Mouse (Mus musculus): Measurements from ENCODE around the gene Blcap. TPM values are rescaled to one million over a fixed set of nuclear protein-coding genes. Genes with fewer than 3 reads are reported as not detected.

Gene Blcap
- polyA plus RNA-seq (2012; fragmentation: generic; extraction: Trizol): 27.1 TPM

DNA sequence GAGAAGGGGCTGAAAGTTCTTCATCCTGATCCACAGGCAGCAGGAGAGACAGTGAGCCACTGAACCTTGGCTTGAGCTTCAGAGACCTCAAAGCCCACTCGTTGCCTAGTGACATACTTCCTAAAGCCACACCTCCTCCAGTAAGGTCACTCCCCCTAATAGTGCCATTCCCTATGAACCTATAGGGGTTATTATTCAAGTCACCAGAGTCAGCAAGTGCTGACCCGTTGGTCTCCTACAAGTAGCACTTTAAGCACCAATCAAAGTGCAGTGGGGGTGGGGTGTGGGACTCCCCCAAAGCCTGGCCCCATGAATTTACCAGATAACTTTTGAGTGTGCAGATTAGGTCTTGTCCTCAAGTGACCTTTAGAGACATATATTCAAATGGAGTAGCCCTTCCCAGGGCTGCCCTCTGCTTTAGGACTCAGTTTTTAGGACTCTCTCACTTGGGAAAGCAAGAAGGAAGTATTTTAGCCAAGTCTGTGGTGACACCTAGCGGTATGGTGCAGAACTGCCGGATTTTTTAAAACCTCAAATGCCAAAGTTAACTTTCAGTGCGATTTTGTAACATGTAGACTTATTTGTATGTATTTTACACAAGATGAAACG, at the start of gene Blcap:
TSS of gene Blcap (minus strand) at position 51 of the 609 bp plus-strand sequence.
- Histone ChIP-seq H3K79me2 (ENCODE audit: control insufficient read depth, insufficient read depth) (no peaks in the 10 kb centered on the region), H3K4me3 (no peak within 1 kb of the TSS), H3K36me3 (ENCODE audit: control insufficient read depth, insufficient read depth) (no peaks in the 10 kb centered on the region), H3K27me3 (ENCODE audit: control insufficient read depth, insufficient read depth, insufficient read length) (peaks cover 5% of the 10 kb centered on the region), H3ac (ENCODE audit: control insufficient read depth, insufficient read length) (no peak within 1 kb of the TSS), H3K4me2 (ENCODE audit: low read depth) (no peak within 1 kb of the TSS)
- TF ChIP-seq MAX (IDR thresholded peaks at IDR 0.05; ENCODE audit: low read depth): no peak
- no peak for TF ChIP-seq CEBPB (IDR thresholded peaks at IDR 0.05; ENCODE audit: insufficient read depth, poor library complexity, severe bottlenecking)
- TF ChIP-seq REST (IDR thresholded peaks at IDR 0.05; ENCODE audit: insufficient read depth, insufficient read length): no peak
- no peak for TF ChIP-seq POLR2A (IDR thresholded peaks at IDR 0.05; ENCODE audit: insufficient read length, low read depth)
- TF ChIP-seq MYOG (IDR thresholded peaks at IDR 0.05; ENCODE audit: control insufficient read depth in 1 of 3, insufficient read depth in 1 of 3, insufficient read length in 2 of 3, low read depth in 2 of 3): no peak
- no peak for TF ChIP-seq SRF (IDR thresholded peaks at IDR 0.05; ENCODE audit: control insufficient read depth, insufficient read length, low read depth)

DNA sequence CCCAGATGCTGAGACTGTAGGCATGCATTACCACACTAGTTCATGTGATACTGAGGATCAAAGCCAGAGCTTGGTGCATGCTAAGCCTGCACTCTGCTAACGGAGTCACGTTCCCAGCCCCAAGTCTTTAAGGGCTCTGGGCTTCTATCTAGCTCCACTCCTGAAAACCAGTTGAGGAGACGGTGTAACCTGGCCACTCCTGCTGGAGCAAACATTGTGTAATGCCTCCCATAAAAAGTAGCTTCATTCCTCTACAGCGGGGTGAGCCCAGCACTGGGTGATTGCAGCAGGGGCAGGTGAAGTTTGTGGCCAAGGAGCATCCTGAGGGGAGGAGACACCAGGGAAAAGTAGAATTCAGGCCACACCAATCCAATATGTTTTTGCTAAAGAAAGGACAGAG, 47.3 kb upstream of the Blcap start:
- no peaks in the 10 kb centered on the region for H3K79me2 ChIP-seq (ENCODE audit: control insufficient read depth, insufficient read depth)
- H3ac ChIP-seq (ENCODE audit: control insufficient read depth, insufficient read length): no peak overlapping the region
- H3K36me3 ChIP-seq (ENCODE audit: control insufficient read depth, insufficient read depth): no peaks in the 10 kb centered on the region
- TF ChIP-seq CEBPB (IDR thresholded peaks at IDR 0.05; ENCODE audit: insufficient read depth, poor library complexity, severe bottlenecking) (no peak), SRF (IDR thresholded peaks at IDR 0.05; ENCODE audit: control insufficient read depth, insufficient read length, low read depth) (no peak), REST (IDR thresholded peaks at IDR 0.05; ENCODE audit: insufficient read depth, insufficient read length) (no peak), MYOD1 (IDR thresholded peaks at IDR 0.05; ENCODE audit: control insufficient read depth in 1 of 3, insufficient read length in 2 of 3, low read depth in 2 of 3) (no peak), MAX (IDR thresholded peaks at IDR 0.05; ENCODE audit: low read depth) (no peak), POLR2AphosphoS2 (IDR thresholded peaks at IDR 0.05; ENCODE audit: insufficient read length, low read depth) (no peak), TCF12 (IDR thresholded peaks at IDR 0.05; ENCODE audit: insufficient read depth, poor library complexity, severe bottlenecking) (no peak), MYOG (IDR thresholded peaks at IDR 0.05; ENCODE audit: control insufficient read depth in 1 of 3, insufficient read depth in 1 of 3, insufficient read length in 2 of 3, low read depth in 2 of 3) (no peak), POLR2A (IDR thresholded peaks at IDR 0.05; ENCODE audit: insufficient read length, low read depth) (no peak), E2F4 (IDR thresholded peaks at IDR 0.05; ENCODE audit: insufficient read depth) (no peak), USF1 (IDR thresholded peaks at IDR 0.05; ENCODE audit: low read depth) (no peak), TCF3 (IDR thresholded peaks at IDR 0.05; ENCODE audit: insufficient read length, low read depth) (no peak)
- no peak overlapping the region for H3K4me2 ChIP-seq (ENCODE audit: low read depth)
- H3K4me3 ChIP-seq: no peak overlapping the region
- peaks cover 38% of the 10 kb centered on the region for H3K27me3 ChIP-seq (ENCODE audit: control insufficient read depth, insufficient read depth, insufficient read length)

DNA sequence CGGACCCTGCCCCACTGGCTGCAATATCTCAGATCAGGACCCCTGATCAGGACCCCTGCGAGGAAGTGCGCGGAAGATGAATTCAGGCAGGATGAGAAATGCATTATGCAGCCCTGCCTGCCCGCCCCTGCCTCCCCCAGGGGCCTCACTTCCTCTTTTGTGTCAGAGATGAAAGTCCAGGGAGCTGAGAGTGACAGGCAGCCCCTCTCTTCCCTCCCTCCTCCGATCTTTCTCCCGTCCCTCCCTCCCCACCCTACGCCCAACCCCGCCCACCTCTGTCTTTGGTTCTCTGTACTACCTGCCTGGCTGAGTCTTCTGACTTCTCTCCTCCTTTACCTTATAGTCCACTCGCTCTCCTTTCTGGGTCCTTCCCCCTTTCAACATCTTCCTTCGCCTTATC, 42.9 kb upstream of the Blcap start:
- Histone ChIP-seq H3K79me2 (ENCODE audit: control insufficient read depth, insufficient read depth) (no peaks in the 10 kb centered on the region), H3K4me3 (no peak overlapping the region), H3K4me2 (ENCODE audit: low read depth) (no peak overlapping the region), H3K36me3 (ENCODE audit: control insufficient read depth, insufficient read depth) (no peaks in the 10 kb centered on the region), H3K27me3 (ENCODE audit: control insufficient read depth, insufficient read depth, insufficient read length) (peaks cover 44% of the 10 kb centered on the region), H3ac (ENCODE audit: control insufficient read depth, insufficient read length) (no peak overlapping the region)
- TF ChIP-seq POLR2A (IDR thresholded peaks at IDR 0.05; ENCODE audit: insufficient read length, low read depth) (no peak), REST (IDR thresholded peaks at IDR 0.05; ENCODE audit: insufficient read depth, insufficient read length) (no peak), E2F4 (IDR thresholded peaks at IDR 0.05; ENCODE audit: insufficient read depth) (no peak), MAX (IDR thresholded peaks at IDR 0.05; ENCODE audit: low read depth) (no peak), TCF12 (IDR thresholded peaks at IDR 0.05; ENCODE audit: insufficient read depth, poor library complexity, severe bottlenecking) (no peak), CEBPB (IDR thresholded peaks at IDR 0.05; ENCODE audit: insufficient read depth, poor library complexity, severe bottlenecking) (no peak), MYOD1 (IDR thresholded peaks at IDR 0.05; ENCODE audit: control insufficient read depth in 1 of 3, insufficient read length in 2 of 3, low read depth in 2 of 3) (no peak), TCF3 (IDR thresholded peaks at IDR 0.05; ENCODE audit: insufficient read length, low read depth) (no peak), MYOG (IDR thresholded peaks at IDR 0.05; ENCODE audit: control insufficient read depth in 1 of 3, insufficient read depth in 1 of 3, insufficient read length in 2 of 3, low read depth in 2 of 3) (no peak), POLR2AphosphoS2 (IDR thresholded peaks at IDR 0.05; ENCODE audit: insufficient read length, low read depth) (no peak), USF1 (IDR thresholded peaks at IDR 0.05; ENCODE audit: low read depth) (no peak), SRF (IDR thresholded peaks at IDR 0.05; ENCODE audit: control insufficient read depth, insufficient read length, low read depth) (no peak)

DNA sequence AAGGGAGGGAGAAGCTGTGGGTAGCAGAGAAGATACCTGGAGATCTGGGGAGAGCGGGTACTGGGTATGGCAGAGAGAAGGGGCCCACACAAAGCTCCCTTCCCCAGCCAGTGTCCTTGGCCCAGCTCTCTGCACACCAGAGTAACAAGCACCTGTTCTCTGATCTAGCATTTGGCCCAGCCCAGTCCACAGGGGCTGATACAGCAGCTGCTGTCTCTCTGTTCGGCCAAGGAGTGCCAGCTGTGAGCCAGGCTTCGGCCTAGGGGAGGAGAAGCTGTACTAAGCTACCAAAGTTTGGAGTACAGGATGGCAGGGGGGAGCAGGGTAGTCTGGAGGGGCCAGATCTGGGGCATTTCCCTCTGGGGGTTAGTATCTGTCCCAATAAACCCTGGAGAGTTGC, 40.7 kb upstream of the Blcap start:
- TF ChIP-seq MAX (IDR thresholded peaks at IDR 0.05; ENCODE audit: low read depth) (no peak), SRF (IDR thresholded peaks at IDR 0.05; ENCODE audit: control insufficient read depth, insufficient read length, low read depth) (no peak), E2F4 (IDR thresholded peaks at IDR 0.05; ENCODE audit: insufficient read depth) (no peak), TCF3 (IDR thresholded peaks at IDR 0.05; ENCODE audit: insufficient read length, low read depth) (peak; percentile 58), MYOD1 (IDR thresholded peaks at IDR 0.05; ENCODE audit: control insufficient read depth in 1 of 3, insufficient read length in 2 of 3, low read depth in 2 of 3) (peak in 2 of 3 experiments; percentile 77 to 83), CEBPB (IDR thresholded peaks at IDR 0.05; ENCODE audit: insufficient read depth, poor library complexity, severe bottlenecking) (no peak), TCF12 (IDR thresholded peaks at IDR 0.05; ENCODE audit: insufficient read depth, poor library complexity, severe bottlenecking) (peak; percentile 37), MYOG (IDR thresholded peaks at IDR 0.05; ENCODE audit: control insufficient read depth in 1 of 3, insufficient read depth in 1 of 3, insufficient read length in 2 of 3, low read depth in 2 of 3) (peak in 2 of 3 experiments; percentile 84 to 90), POLR2AphosphoS2 (IDR thresholded peaks at IDR 0.05; ENCODE audit: insufficient read length, low read depth) (no peak), REST (IDR thresholded peaks at IDR 0.05; ENCODE audit: insufficient read depth, insufficient read length) (no peak), USF1 (IDR thresholded peaks at IDR 0.05; ENCODE audit: low read depth) (no peak)
- Histone ChIP-seq H3K4me3 (no peak overlapping the region), H3ac (ENCODE audit: control insufficient read depth, insufficient read length) (no peak overlapping the region), H3K4me2 (ENCODE audit: low read depth) (no peak overlapping the region), H3K79me2 (ENCODE audit: control insufficient read depth, insufficient read depth) (no peaks in the 10 kb centered on the region), H3K36me3 (ENCODE audit: control insufficient read depth, insufficient read depth) (no peaks in the 10 kb centered on the region), H3K27me3 (ENCODE audit: control insufficient read depth, insufficient read depth, insufficient read length) (peaks cover 35% of the 10 kb centered on the region)
